In the genomic region with DNA sequence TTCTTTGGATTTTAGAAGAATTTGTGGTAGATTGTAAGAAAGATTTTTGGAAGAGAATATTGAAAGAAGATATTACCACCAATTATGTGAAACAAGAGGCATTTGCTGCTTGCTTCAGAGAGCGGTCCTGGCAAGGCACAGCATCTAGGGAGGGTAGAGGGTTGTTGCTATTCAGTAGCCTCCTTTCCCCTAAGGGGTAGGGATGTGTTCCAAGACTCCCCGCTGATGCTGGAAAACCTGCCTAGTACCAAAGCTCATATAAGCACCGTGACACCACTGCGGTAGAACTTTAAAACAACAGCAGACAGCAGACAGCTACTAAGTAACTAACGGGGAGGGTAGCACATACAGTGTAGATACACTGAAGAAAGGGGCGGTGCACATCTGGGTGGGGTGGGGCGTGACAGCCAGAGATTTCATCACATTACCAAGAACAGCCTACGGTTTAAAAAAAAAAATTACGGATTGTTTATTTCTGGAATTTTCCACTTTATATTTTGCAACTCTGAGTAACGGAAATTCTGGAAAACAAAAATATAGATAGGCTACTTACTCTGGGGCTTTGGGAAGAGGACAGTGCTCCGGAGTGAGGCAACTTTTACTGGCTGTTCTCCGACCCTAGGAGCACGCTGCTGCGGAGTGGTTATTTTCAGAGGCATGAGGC, we compare ENCODE assay signal across 25 mouse cellular contexts. TPM values are rescaled to one million over a fixed set of nuclear protein-coding genes. Genes with fewer than 3 reads are reported as not detected.
"Had no signal": no experiment of that assay in that cellular context is flagged by ENCODE, and none has a peak within 500 bp of the region (broad histone marks: within the 10 kb centered on the region; RNA-seq: fewer than 3 reads in every experiment).

No protein-coding gene starts in this region.

- H3K36me3 ChIP-seq: heart, embryonic 13.5 days; heart, embryonic 15.5 days; hindbrain, embryonic 13.5 days; hindbrain, embryonic 15.5 days; kidney, embryonic 15.5 days; limb, embryonic 13.5 days; limb, embryonic 15.5 days; liver, embryonic 12.5 days had no signal

- ATAC-seq: hindbrain, postnatal 0 days; liver, embryonic 12.5 days had no signal

- H3K4me1 ChIP-seq: hindbrain, embryonic 13.5 days; hindbrain, embryonic 15.5 days; kidney, embryonic 15.5 days had no signal

- H3K27ac ChIP-seq: heart, embryonic 13.5 days; heart, embryonic 15.5 days; hindbrain, embryonic 13.5 days; hindbrain, embryonic 15.5 days; hindbrain, postnatal 0 days; kidney, embryonic 15.5 days; kidney, postnatal 0 days; limb, embryonic 13.5 days; limb, embryonic 15.5 days; liver, embryonic 12.5 days; liver, embryonic 14.5 days had no signal

- H3K27me3 ChIP-seq: heart, embryonic 15.5 days; hindbrain, embryonic 13.5 days; hindbrain, embryonic 15.5 days; kidney, embryonic 15.5 days; limb, embryonic 15.5 days had no signal

- H3K4me3 ChIP-seq: heart, embryonic 13.5 days; heart, embryonic 15.5 days; hindbrain, embryonic 13.5 days; hindbrain, embryonic 15.5 days; kidney, embryonic 15.5 days; limb, embryonic 13.5 days; limb, embryonic 15.5 days; liver, embryonic 12.5 days had no signal

- H3K4me2 ChIP-seq: heart, embryonic 11.5 days; heart, embryonic 13.5 days; heart, embryonic 15.5 days; hindbrain, embryonic 13.5 days; hindbrain, embryonic 15.5 days; kidney, embryonic 15.5 days; limb, embryonic 13.5 days; limb, embryonic 15.5 days; liver, embryonic 12.5 days had no signal

- H3K9me3 ChIP-seq: heart, embryonic 13.5 days; heart, embryonic 15.5 days; hindbrain, embryonic 13.5 days; hindbrain, embryonic 15.5 days; kidney, embryonic 15.5 days; limb, embryonic 13.5 days; limb, embryonic 15.5 days; liver, embryonic 12.5 days had no signal

- H3K9ac ChIP-seq: heart, embryonic 13.5 days; heart, embryonic 15.5 days; hindbrain, embryonic 13.5 days; hindbrain, embryonic 15.5 days; kidney, embryonic 15.5 days; limb, embryonic 13.5 days; limb, embryonic 15.5 days; liver, embryonic 12.5 days; liver, embryonic 14.5 days had no signal

- DNase-seq: gastrocnemius, postnatal 10 days; gastrocnemius, postnatal 25 days; heart, adult 18-20 months; heart, postnatal 36 days; kidney, adult 11 months; kidney, adult 2 months; kidney, adult 9 months; kidney, postnatal 14 days; kidney, postnatal 36 days; layer of hippocampus, postnatal 36 days; left cerebral cortex, postnatal 4 days had no signal

RNA-seq across cellular contexts. Expression of a gene that starts 6.9 kb away (rescaled TPM):
- total RNA-seq: hematopoietic stem cell, adult 5-6 weeks had no signal

RNA-seq across cellular contexts. Expression of a gene that starts 19.7 kb away (rescaled TPM):
- total RNA-seq: liver, adult 2 months had no signal
- polyA plus RNA-seq: liver, adult 2 months had no signal
